Mouse (Mus musculus) neural tube, embryonic 13.5 days (tissue): ENCODE results near the gene Ptpn13. TPM values are rescaled to one million over a fixed set of nuclear protein-coding genes. Genes with fewer than 3 reads are reported as not detected.

Source experiments
- ATAC-seq: fragments of 200-750 bp; cut with Nextera tagmentation; 2 replicates; pipeline ENCODE4 v1.8.0; 2017; ENCODE audit warnings: low read depth, mild to moderate bottlenecking, moderate TSS enrichment, moderate library complexity
- H3K27ac ChIP-seq: fragments of 300-500 bp; sonication (generic); replicated peaks from 2 replicates; pipeline ENCODE4 v1.5.1; 2015; ENCODE audit warnings: moderate library complexity, mild to moderate bottlenecking, inconsistent platforms
- H3K27me3 ChIP-seq: fragments of 300-500 bp; sonication (generic); 2 replicates; pipeline ENCODE4 v1.6.1; 2015; ENCODE audit warnings: mild to moderate bottlenecking, inconsistent platforms
- H3K36me3 ChIP-seq: fragments of 300-500 bp; sonication (generic); 2 replicates; pipeline ENCODE4 v1.6.1; 2015; ENCODE audit warnings: mild to moderate bottlenecking, inconsistent platforms
- H3K4me1 ChIP-seq: fragments of 300-500 bp; sonication (generic); replicated peaks from 2 replicates; pipeline ENCODE4 v1.6.1; 2015; ENCODE audit warnings: inconsistent platforms
- H3K4me2 ChIP-seq: fragments of 300-500 bp; sonication (generic); 2 replicates; pipeline ENCODE4 v1.6.1; 2015; ENCODE audit warnings: inconsistent platforms, mild to moderate bottlenecking, moderate library complexity
- H3K4me3 ChIP-seq: fragments of 300-500 bp; sonication (generic); 2 replicates; pipeline ENCODE4 v1.5.1; 2015; ENCODE audit warnings: mild to moderate bottlenecking, inconsistent platforms
- H3K9ac ChIP-seq: fragments of 300-500 bp; sonication (generic); 2 replicates; pipeline ENCODE4 v1.6.1; 2015; ENCODE audit warnings: moderate library complexity, mild to moderate bottlenecking, inconsistent platforms
- H3K9me3 ChIP-seq: fragments of 300-500 bp; sonication (generic); 2 replicates; pipeline ENCODE4 v1.6.1; 2016; ENCODE audit warnings: inconsistent platforms
- WGBS: fragments of 180-500 bp; shearing (Covaris S2); methylation state at CpG from one replicate; pipeline ENCODE4 v1.1.7; 2015; 5-methylcytosine and 5-hydroxymethylcytosine counted together
- polyA plus RNA-seq: library from polyadenylated mRNA; unstranded; fragments of >200 nt; fragmentation: Nextera tagmentation; extraction: Ambion mirVana; gene quantifications from 2 replicates; pipeline ENCODE4 v1.2.1, GENCODE M21; 2015

Gene Ptpn13
- polyA plus RNA-seq, 1 experiment from 2014 or later, result 6.6 TPM

DNA sequence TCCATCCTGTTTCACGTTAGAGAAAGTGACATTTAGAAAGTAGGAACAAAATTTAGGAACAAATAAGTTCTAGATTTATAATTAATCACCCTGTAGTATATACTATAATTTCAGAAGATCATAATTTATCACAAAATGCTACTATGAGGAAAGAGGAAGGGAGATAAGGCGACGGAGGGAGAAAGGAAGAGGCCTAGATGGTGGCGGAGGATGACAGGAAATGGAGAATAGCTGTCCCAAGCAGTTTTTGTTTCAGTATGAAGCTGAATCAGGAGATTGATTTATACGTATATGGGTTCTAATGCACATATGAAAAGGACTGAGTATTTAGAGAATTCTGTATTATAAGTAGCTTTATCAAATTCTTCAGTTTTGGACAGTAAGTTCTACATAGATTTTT is 47.7 kb downstream of the Ptpn13 start:
- Histone ChIP-seq H3K4me2 (no peak overlapping the region), H3K9me3 (no peaks in the 10 kb centered on the region), H3K36me3 (no peaks in the 10 kb centered on the region), H3K4me3 (no peak overlapping the region), H3K4me1 (no peaks in the 10 kb centered on the region), H3K27me3 (no peaks in the 10 kb centered on the region), H3K9ac (no peak overlapping the region), H3K27ac (no peak overlapping the region)
- WGBS, result 91% methylated on average over 5 of the region's 5 CpGs
- no peak for ATAC-seq

DNA sequence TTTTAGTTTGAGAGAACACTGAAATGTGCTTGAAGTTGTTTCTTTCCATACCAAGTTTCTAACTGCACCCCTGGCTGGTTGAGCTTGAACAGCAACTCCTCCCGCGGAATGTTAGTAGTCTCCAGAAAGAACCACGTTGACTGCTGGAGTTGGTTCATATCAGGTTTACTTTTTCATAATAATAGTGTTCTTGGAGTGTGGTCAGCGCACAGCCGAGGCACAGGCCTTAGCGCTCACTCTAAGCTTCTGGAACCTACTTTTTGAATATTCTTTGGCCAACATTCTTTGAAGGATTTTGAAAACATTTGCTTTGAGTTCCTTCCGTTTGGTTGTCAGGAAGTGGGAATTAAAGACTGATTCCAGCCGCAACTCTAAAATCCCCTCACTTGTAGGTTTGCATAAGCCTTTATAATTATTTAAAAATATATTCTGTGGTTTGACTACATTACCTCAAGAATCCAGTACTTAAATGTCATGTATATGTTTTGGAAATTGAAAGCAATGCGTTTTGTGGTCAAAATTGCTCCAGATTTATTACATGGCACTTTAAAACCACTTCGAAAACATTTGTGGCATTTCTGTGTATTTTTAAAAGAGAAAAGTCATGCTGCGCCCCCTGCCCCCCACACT is 48.6 kb downstream of the Ptpn13 start:
- no peak overlapping the region for H3K4me3 ChIP-seq

DNA sequence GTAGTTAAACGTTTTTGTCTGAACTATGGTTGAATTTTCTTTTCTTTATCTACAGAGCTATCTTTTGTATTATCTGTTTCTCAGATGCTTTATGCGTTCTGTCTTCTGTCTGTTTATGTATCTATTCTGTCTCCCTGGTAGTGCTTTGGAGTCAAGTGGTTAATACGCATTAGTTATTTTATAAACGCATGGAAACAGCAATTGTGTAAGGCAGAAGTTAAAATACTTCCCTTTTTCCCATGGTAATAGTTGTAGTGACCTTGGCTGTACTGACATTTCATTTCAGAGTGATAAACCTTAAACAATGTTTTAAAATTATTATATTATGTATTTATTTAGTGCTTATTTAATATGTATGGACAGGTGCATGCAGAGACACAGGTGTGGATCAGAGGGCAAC is 49.3 kb downstream of the Ptpn13 start:
- H3K27ac ChIP-seq, result no peak overlapping the region
- no peaks in the 10 kb centered on the region for H3K9me3 ChIP-seq
- WGBS, result 91% methylated on average over 4 of the region's 4 CpGs
- no peak overlapping the region for H3K4me2 ChIP-seq
- H3K4me1 ChIP-seq, result no peaks in the 10 kb centered on the region
- no peak overlapping the region for H3K9ac ChIP-seq
- H3K36me3 ChIP-seq, result no peaks in the 10 kb centered on the region
- no peaks in the 10 kb centered on the region for H3K27me3 ChIP-seq
- no peak for ATAC-seq
- H3K4me3 ChIP-seq, result no peak overlapping the region

More for the DNA sequence above, 48.6 kb downstream of the Ptpn13 start:
- H3K36me3 ChIP-seq, result no peaks in the 10 kb centered on the region
- H3K27ac ChIP-seq, result no peak overlapping the region
- 90% methylated on average over 11 of the region's 11 CpGs for WGBS
- ATAC-seq, result no peak
- no peak overlapping the region for H3K4me2 ChIP-seq
- no peak overlapping the region for H3K9ac ChIP-seq
- H3K4me1 ChIP-seq, result no peaks in the 10 kb centered on the region
- H3K9me3 ChIP-seq, result no peaks in the 10 kb centered on the region
- H3K27me3 ChIP-seq, result no peaks in the 10 kb centered on the region

GRCm38 (mm10) chr5:103475503-103475902 is 50.5 kb downstream of the Ptpn13 start:
- WGBS, result 89% methylated on average over 5 of the region's 5 CpGs
- no peaks in the 10 kb centered on the region for H3K4me1 ChIP-seq
- no peak for ATAC-seq
- H3K4me2 ChIP-seq, result no peak overlapping the region
- no peaks in the 10 kb centered on the region for H3K36me3 ChIP-seq
- H3K27me3 ChIP-seq, result no peaks in the 10 kb centered on the region
- no peak overlapping the region for H3K9ac ChIP-seq
- no peak overlapping the region for H3K4me3 ChIP-seq
- H3K9me3 ChIP-seq, result no peaks in the 10 kb centered on the region
- H3K27ac ChIP-seq, result no peak overlapping the region

- Histone ChIP-seq H3K4me3 (no peak overlapping the region), H3K4me1 (no peaks in the 10 kb centered on the region), H3K9ac (no peak overlapping the region), H3K36me3 (no peaks in the 10 kb centered on the region), H3K27ac (no peak overlapping the region), H3K27me3 (no peaks in the 10 kb centered on the region), H3K9me3 (no peaks in the 10 kb centered on the region), H3K4me2 (no peak overlapping the region)
- no peak for ATAC-seq
- 94% methylated on average over 5 of the region's 5 CpGs for WGBS
Measured at GRCm38 (mm10) chr5:103479503-103479902, 54.5 kb downstream of the Ptpn13 start.

GRCm38 (mm10) chr5:103481222-103481621 is 56.2 kb downstream of the Ptpn13 start:
- no peak overlapping the region for H3K4me3 ChIP-seq
- H3K9me3 ChIP-seq, result no peaks in the 10 kb centered on the region
- H3K9ac ChIP-seq, result no peak overlapping the region
- no peak overlapping the region for H3K27ac ChIP-seq
- H3K27me3 ChIP-seq, result no peaks in the 10 kb centered on the region
- H3K4me1 ChIP-seq, result no peaks in the 10 kb centered on the region
- no peaks in the 10 kb centered on the region for H3K36me3 ChIP-seq
- ATAC-seq, result no peak
- H3K4me2 ChIP-seq, result no peak overlapping the region
- 93% methylated on average over 2 of the region's 2 CpGs for WGBS

DNA sequence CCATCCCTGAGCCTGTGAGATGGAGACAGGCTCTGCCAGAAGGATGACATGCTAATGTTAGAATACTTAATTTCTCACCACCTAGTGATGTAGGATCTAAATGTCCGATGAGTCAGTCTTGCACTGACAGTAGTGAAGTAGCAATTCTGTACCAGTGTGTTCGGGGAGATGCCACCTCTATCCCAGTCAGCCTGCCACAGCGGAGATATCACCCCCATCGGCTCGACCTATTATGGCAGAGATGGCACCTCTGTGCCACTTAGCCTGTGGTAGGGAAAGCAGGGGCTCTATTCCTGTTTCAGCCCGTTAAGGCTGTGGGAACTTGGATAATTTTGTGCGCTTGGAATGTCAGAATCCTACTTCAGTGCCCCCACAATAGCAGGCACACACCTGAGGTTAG is 62.0 kb downstream of the Ptpn13 start:
- no peak overlapping the region for H3K9ac ChIP-seq
- H3K27me3 ChIP-seq, result no peaks in the 10 kb centered on the region
- no peaks in the 10 kb centered on the region for H3K36me3 ChIP-seq
- no peak overlapping the region for H3K4me2 ChIP-seq
- H3K27ac ChIP-seq, result no peak overlapping the region
- WGBS, result 93% methylated on average over 7 of the region's 7 CpGs
- ATAC-seq, result no peak
- 0 out of 2 replicates have a peak, but pooled peaks cover 3% of the 10 kb centered on the region for H3K4me1 ChIP-seq
- no peak overlapping the region for H3K4me3 ChIP-seq
- no peaks in the 10 kb centered on the region for H3K9me3 ChIP-seq

DNA sequence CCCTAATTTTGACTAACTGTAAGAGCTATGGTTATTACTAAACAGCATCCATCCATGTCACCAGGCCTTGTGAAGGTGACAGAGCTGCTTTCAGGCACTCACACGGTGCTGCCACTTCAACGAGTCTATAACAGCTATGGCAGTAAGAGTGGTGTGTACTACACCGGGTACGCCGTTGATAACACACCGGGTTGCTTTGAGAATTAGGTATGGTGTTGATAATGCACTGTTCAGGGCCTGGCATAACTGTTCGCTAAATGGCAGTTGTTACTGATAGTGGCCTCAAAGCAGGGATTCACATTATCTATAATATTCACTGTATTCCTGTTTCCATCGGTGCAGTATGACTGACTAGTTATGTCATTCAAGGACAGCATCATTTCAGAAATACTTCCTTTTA is 66.0 kb downstream of the Ptpn13 start:
- 0 out of 2 replicates have a peak, but pooled peaks cover 3% of the 10 kb centered on the region for H3K4me1 ChIP-seq
- no peaks in the 10 kb centered on the region for H3K9me3 ChIP-seq
- no peaks in the 10 kb centered on the region for H3K27me3 ChIP-seq
- H3K4me2 ChIP-seq, result no peak overlapping the region
- H3K36me3 ChIP-seq, result no peaks in the 10 kb centered on the region
- no peak overlapping the region for H3K27ac ChIP-seq
- 95% methylated on average over 8 of the region's 8 CpGs for WGBS
- no peak overlapping the region for H3K9ac ChIP-seq
- no peak overlapping the region for H3K4me3 ChIP-seq
- no peak for ATAC-seq

- Histone ChIP-seq H3K27me3 (no peaks in the 10 kb centered on the region), H3K9ac (no peak overlapping the region), H3K36me3 (no peaks in the 10 kb centered on the region), H3K4me3 (no peak overlapping the region), H3K27ac (no peak overlapping the region), H3K4me2 (no peak overlapping the region), H3K4me1 (0 out of 2 replicates have a peak, but pooled peaks cover 3% of the 10 kb centered on the region), H3K9me3 (no peaks in the 10 kb centered on the region)
- 94% methylated on average over 5 of the region's 5 CpGs for WGBS
- no peak for ATAC-seq
Measured at GRCm38 (mm10) chr5:103491788-103492187, 66.8 kb downstream of the Ptpn13 start.

GRCm38 (mm10) chr5:103497061-103497460 is 72.1 kb downstream of the Ptpn13 start:
- H3K4me1 ChIP-seq, result no peaks in the 10 kb centered on the region
- no peaks in the 10 kb centered on the region for H3K36me3 ChIP-seq
- no peak for ATAC-seq
- no peaks in the 10 kb centered on the region for H3K27me3 ChIP-seq
- 79% methylated on average over 5 of the region's 5 CpGs for WGBS
- no peak overlapping the region for H3K4me3 ChIP-seq
- H3K9me3 ChIP-seq, result no peaks in the 10 kb centered on the region
- H3K4me2 ChIP-seq, result no peak overlapping the region
- no peak overlapping the region for H3K9ac ChIP-seq
- no peak overlapping the region for H3K27ac ChIP-seq

DNA sequence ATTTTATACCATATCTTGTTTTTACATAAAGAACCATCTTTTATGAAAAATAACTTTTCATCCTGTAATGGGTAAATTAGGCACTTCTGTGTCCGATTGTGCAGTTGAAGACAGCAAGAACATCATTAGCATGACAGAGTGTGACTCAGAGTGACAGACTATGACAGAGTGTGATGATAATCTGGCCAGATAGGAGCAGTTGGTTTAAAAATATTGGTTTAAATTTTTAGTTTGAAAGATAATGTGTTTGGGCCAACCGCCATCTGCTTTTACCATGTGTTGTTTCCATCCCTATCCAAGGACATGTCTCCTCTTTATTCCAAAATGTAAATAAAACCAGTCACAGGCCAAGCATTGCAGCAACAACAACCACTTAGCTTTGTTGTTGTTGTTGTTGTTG is 72.5 kb downstream of the Ptpn13 start:
- Histone ChIP-seq H3K27ac (no peak overlapping the region), H3K4me3 (no peak overlapping the region), H3K4me2 (no peak overlapping the region), H3K4me1 (no peaks in the 10 kb centered on the region), H3K36me3 (no peaks in the 10 kb centered on the region), H3K9me3 (no peaks in the 10 kb centered on the region), H3K27me3 (no peaks in the 10 kb centered on the region), H3K9ac (no peak overlapping the region)
- WGBS, result 90% methylated on average over 2 of the region's 2 CpGs
- ATAC-seq, result no peak

DNA sequence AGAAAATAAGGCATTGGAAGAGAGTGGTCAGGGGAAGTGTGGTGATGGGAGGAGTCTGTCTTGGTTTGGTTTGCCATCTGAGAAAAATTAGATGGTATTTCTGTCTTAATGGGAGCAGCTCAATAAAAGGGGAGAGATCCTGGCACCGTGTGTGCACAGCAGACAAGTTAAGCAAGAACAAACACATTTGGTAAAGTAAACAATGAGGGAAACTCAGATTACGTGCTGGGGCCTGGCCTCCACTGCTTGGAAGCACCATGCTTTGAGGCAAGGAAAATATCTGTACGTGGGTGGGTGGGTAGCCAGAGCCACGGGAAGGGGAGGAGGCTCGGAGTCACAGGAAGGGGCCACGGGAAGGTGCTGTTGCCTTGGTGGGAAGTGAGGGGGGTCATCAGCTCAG is 74.3 kb downstream of the Ptpn13 start:
- no peaks in the 10 kb centered on the region for H3K27me3 ChIP-seq
- no peak for ATAC-seq

GRCm38 (mm10) chr5:103501076-103501475 is 76.1 kb downstream of the Ptpn13 start:
- Histone ChIP-seq H3K4me1 (no peaks in the 10 kb centered on the region), H3K27me3 (no peaks in the 10 kb centered on the region), H3K27ac (no peak overlapping the region), H3K36me3 (no peaks in the 10 kb centered on the region), H3K4me2 (no peak overlapping the region), H3K9ac (no peak overlapping the region), H3K4me3 (no peak overlapping the region), H3K9me3 (no peaks in the 10 kb centered on the region)
- 94% methylated on average over 9 of the region's 9 CpGs for WGBS
- no peak for ATAC-seq

More for the DNA sequence above, 74.3 kb downstream of the Ptpn13 start:
- Histone ChIP-seq H3K36me3 (no peaks in the 10 kb centered on the region), H3K4me1 (no peaks in the 10 kb centered on the region), H3K4me2 (no peak overlapping the region), H3K4me3 (no peak overlapping the region), H3K9me3 (no peaks in the 10 kb centered on the region), H3K9ac (no peak overlapping the region), H3K27ac (no peak overlapping the region)
- WGBS, result 62% methylated on average over 6 of the region's 6 CpGs
